Mouse (Mus musculus) olfactory bulb, adult 2 months (tissue): ENCODE data around the gene 1700020D05Rik. TPM values are rescaled to one million over a fixed set of nuclear protein-coding genes. Genes with fewer than 3 reads are reported as not detected.
A peak's percentile ranks its signal among the peaks of the same experiment; 100 is the strongest.

ENCODE experiments used
- H3K27ac ChIP-seq: fragments of 200-500 bp; 2 replicates; pipeline ENCODE4 v1.5.1; 2012; ENCODE audit warnings: low read depth, low read length; ENCODE audit not compliant: insufficient read depth
- H3K4me1 ChIP-seq: fragments of 200-500 bp; 2 replicates; pipeline ENCODE4 v1.6.1; 2012; ENCODE audit warnings: low read length; ENCODE audit not compliant: control insufficient read depth, insufficient read depth
- H3K4me3 ChIP-seq: fragments of 200-500 bp; 2 replicates; pipeline ENCODE4 v1.5.1; 2012; ENCODE audit warnings: mild to moderate bottlenecking, low read depth, low read length, moderate library complexity; ENCODE audit not compliant: insufficient read depth
- CTCF ChIP-seq: fragments of 200-500 bp; IDR thresholded peaks from 2 replicates; pipeline ENCODE4 v1.5.1; 2012; ENCODE audit warnings: low read depth, mild to moderate bottlenecking, low read length, moderate library complexity; ENCODE audit not compliant: insufficient read depth
- POLR2A ChIP-seq: fragments of 200-500 bp; IDR thresholded peaks from 2 replicates; pipeline ENCODE4 v1.6.1; 2012; ENCODE audit warnings: mild to moderate bottlenecking, low read depth, low read length, moderate library complexity; ENCODE audit not compliant: insufficient read depth
- WGBS: fragments of 180-500 bp; shearing (Covaris S2); methylation state at CpG from one replicate; pipeline ENCODE4 v1.1.7; 2018; 5-methylcytosine and 5-hydroxymethylcytosine counted together
- polyA plus RNA-seq: library from polyadenylated mRNA; stranded (reverse); fragments of >200 nt; gene quantifications from 2 replicates; pipeline ENCODE4 v1.2.4, GENCODE M21; 2012; ENCODE audit warnings: low replicate concordance; ENCODE audit not compliant: missing spikeins, insufficient read depth, insufficient read length

1700020D05Rik gene
- polyA plus RNA-seq, 1 experiment, result not detected

DNA sequence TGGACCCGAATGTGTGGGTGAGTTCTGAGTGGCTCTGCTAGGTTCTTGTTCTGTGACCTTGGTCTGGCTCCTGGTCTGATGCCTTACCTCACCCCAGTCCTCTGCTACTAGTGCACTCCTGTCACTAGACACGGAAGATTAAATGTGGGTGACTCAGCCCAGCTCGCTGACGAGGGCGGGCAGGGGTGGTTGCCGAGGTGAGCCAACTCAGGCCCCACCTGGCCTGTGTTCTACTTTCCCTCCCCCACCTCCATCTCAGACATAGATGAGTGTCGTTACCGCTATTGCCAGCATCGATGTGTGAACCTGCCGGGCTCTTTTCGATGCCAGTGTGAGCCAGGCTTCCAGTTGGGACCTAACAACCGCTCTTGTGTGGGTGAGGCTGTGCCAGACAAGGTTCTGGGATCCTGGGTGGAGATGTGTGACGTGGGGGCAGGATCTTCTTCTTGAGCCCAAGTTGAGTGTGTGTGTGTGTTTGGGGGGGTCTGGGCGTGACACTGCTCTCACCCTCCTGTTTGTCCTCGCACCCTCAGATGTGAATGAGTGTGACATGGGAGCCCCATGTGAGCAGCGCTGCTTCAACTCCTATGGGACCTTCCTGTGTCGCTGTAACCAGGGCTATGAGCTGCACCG, 25.8 kb downstream of the 1700020D05Rik start:
- no peak overlapping the region for H3K4me3 ChIP-seq
- TF ChIP-seq POLR2A (no peak), CTCF (no peak)
- H3K4me1 ChIP-seq, result peaks cover 34% of the 10 kb centered on the region
- H3K27ac ChIP-seq, result no peak overlapping the region
- 73% methylated on average over 18 of the region's 18 CpGs for WGBS

DNA sequence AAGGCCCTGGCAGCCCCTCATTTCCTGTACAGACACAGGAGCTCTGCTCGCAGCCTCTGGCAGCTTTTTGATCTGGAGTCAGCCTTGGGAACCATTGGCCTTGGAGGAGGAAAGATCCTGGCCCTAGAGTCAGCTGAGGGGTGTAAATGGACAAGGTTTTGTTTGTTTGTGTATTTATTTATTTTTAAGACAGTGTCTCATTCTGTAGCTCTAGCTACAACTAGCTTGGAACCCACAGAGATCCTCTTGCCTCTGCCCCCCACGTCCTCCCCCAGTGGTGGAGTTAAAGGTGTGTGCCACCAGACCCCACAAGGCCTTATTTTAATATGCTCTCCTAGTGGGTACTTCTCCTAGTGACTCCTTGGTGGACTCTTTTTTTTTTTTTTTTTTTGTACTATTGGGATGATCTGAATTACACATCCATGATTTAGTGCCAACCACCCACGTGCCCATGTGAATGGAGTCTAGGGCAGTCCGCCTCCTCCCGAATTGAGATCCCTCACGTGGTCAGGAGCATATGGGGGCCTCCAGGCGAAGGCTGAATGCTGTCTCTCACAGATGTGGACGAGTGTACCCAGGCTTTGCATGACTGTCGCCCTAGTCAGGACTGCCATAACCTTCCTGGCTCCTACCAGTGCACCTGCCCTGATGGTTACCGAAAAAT, 26.5 kb downstream of the 1700020D05Rik start:
- no peak overlapping the region for H3K27ac ChIP-seq
- TF ChIP-seq POLR2A, result no peak
- TF ChIP-seq CTCF, result no peak
- peaks cover 34% of the 10 kb centered on the region for H3K4me1 ChIP-seq
- no peak overlapping the region for H3K4me3 ChIP-seq
- WGBS, result 65% methylated on average over 10 of the region's 10 CpGs

DNA sequence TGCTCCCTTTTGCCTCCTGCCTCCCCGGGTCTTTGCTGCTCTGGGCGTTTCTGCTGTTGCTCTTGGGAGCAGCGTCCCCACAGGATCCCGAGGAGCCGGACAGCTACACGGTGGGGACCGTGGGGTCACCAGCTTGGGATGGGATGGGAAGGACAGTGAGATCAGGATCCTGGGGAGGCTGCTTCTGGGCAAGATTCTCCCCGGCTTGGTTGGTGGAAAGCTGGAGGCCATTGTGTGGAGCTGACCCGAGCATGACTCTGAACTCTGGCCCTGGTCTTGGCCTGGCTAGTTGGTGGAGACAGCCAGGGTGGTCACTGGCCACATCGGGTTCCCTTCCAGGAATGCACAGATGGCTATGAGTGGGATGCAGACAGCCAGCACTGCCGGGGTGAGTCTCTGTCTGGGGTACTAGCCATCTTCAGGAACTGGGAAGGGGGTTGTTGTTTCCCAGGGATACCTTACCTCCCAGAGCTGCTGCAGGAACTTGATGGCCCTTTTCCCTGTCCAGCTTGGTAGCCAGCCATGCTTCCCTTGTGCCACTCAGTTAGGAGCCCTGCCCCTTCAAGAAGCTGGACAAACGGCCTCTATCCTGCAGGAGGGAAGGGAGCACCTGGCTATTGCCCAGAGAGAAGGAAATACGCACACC, 28.4 kb downstream of the 1700020D05Rik start:
- 17% methylated on average over 13 of the region's 13 CpGs for WGBS
- Histone ChIP-seq H3K4me3 (peak overlapping the region; percentile 53), H3K27ac (peak overlapping the region; percentile 52), H3K4me1 (peaks cover 37% of the 10 kb centered on the region)
- TF ChIP-seq CTCF, result no peak
- no peak for TF ChIP-seq POLR2A

GRCm38 (mm10) chr19:5474281-5475068, 29.1 kb downstream of the 1700020D05Rik start:
- H3K4me1 ChIP-seq, result peaks cover 39% of the 10 kb centered on the region
- no peak for TF ChIP-seq POLR2A
- no peak for TF ChIP-seq CTCF
- peak overlapping the region; percentile 52 for H3K27ac ChIP-seq
- WGBS, result 1% methylated on average over 56 of the region's 68 CpGs
- H3K4me3 ChIP-seq, result peak overlapping the region; percentile 53

DNA sequence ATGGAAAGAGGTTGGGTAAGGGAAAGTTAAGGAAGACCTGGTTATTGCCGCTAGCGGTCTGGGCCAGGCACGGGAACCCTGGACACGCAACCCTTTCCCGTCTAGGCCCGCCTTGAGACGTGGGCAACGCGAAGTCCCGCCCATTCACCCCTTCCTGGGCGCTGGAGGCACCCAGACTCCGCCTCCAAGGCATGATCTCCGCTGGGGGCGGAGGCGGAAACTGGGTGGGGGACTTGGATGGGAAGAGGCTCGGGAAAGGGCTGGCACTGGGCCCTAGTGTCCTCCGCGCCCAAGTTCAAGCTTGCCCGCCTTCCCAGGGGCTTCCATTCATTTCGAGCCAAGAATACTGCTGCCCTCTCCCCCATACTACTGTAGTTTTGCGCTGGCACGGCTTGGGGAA, 29.9 kb downstream of the 1700020D05Rik start, which contains the start of gene Efemp2:
Gene Efemp2, plus strand, starts transcription at position 235 of the 400 bp plus-strand sequence.
- Histone ChIP-seq H3K27ac (peak within 1 kb of the TSS; percentile 52; the same call in 1 of the 2 replicates), H3K4me1 (peaks cover 39% of the 10 kb centered on the region), H3K4me3 (peak within 1 kb of the TSS; percentile 53)
- WGBS, result 1% methylated on average over 22 of the region's 22 CpGs
- TF ChIP-seq POLR2A (no peak), CTCF (no peak)

- Histone ChIP-seq H3K4me1 (peaks cover 40% of the 10 kb centered on the region), H3K4me3 (no peak overlapping the region), H3K27ac (no peak overlapping the region)
- 77% methylated on average over 3 of the region's 3 CpGs for WGBS
- TF ChIP-seq CTCF, result no peak
Measured at GRCm38 (mm10) chr19:5472857-5473256, 30.7 kb downstream of the 1700020D05Rik start.

GRCm38 (mm10) chr19:5471846-5472245, 31.7 kb downstream of the 1700020D05Rik start:
- no peak overlapping the region for H3K27ac ChIP-seq
- TF ChIP-seq POLR2A, result no peak
- 35% methylated on average over 5 of the region's 5 CpGs for WGBS
- H3K4me1 ChIP-seq, result peaks cover 30% of the 10 kb centered on the region
- no peak overlapping the region for H3K4me3 ChIP-seq

GRCm38 (mm10) chr19:5468374-5468773, 35.2 kb downstream of the 1700020D05Rik start, which contains the start of gene Ctsw:
Gene Ctsw (minus strand): TSS chr19:5468507.
- H3K4me1 ChIP-seq, result peaks cover 25% of the 10 kb centered on the region
- no peak within 1 kb of the TSS for H3K4me3 ChIP-seq
- H3K27ac ChIP-seq, result no peak within 1 kb of the TSS
- 52% methylated on average over 5 of the region's 5 CpGs for WGBS
- no peak for TF ChIP-seq POLR2A
- TF ChIP-seq CTCF, result no peak

- Histone ChIP-seq H3K27ac (no peak overlapping the region), H3K4me3 (no peak overlapping the region), H3K4me1 (peaks cover 25% of the 10 kb centered on the region)
- TF ChIP-seq POLR2A, result no peak
- 89% methylated on average over 6 of the region's 6 CpGs for WGBS
Measured at GRCm38 (mm10) chr19:5466916-5467500, 36.6 kb downstream of the 1700020D05Rik start.
